ENCODE assay signal across 8 mouse cellular contexts in genomic region chr6:65670981-65671411, GRCm38 (mm10). TPM values are rescaled to one million over a fixed set of nuclear protein-coding genes. Genes with fewer than 3 reads are reported as not detected.
DNase-seq lines count a peak whose midpoint lies in the region; ATAC-seq lines count a peak whose summit lies in the region.

No protein-coding gene starts in this region.

- WGBS in kidney, embryonic 14.5 days, result 1% methylated on average over 20 of the region's 21 CpGs
- 2% methylated on average over 19 of the region's 21 CpGs for WGBS in forebrain, embryonic 16.5 days
- WGBS in limb, embryonic 12.5 days, result 1% methylated on average over 21 of the region's 21 CpGs
- WGBS in neural tube, embryonic 13.5 days, result 2% methylated on average over 20 of the region's 21 CpGs

- ATAC-seq in kidney, embryonic 14.5 days (ENCODE audit: low FRiP score, low TSS enrichment), result peak; percentile 47; the same call in 1 of the 2 replicates
- peak; percentile 24 for ATAC-seq in forebrain, embryonic 16.5 days
- ATAC-seq in limb, embryonic 12.5 days (ENCODE audit: insufficient number of reproducible peaks, insufficient read depth, low FRiP score, low TSS enrichment, low read depth), result peak; percentile 14
- peak; percentile 66 for ATAC-seq in neural tube, embryonic 13.5 days (ENCODE audit: low read depth)

- no peak overlapping the region for H3K9ac ChIP-seq in kidney, embryonic 14.5 days (ENCODE audit: low read depth, low read length)
- H3K9ac ChIP-seq in forebrain, embryonic 16.5 days (replicated peaks; ENCODE audit: low read depth, low read length), result peak overlapping the region; percentile 64; the same call in 1 of the 2 replicates
- peak overlapping the region; percentile 71 for H3K9ac ChIP-seq in limb, embryonic 12.5 days (replicated peaks)
- peak overlapping the region; percentile 81 for H3K9ac ChIP-seq in neural tube, embryonic 13.5 days

- H3K9me3 ChIP-seq in kidney, embryonic 14.5 days (ENCODE audit: control insufficient read depth, low read length), result no peaks in the 10 kb centered on the region
- no peaks in the 10 kb centered on the region for H3K9me3 ChIP-seq in forebrain, embryonic 16.5 days (ENCODE audit: control insufficient read depth, low read length)
- H3K9me3 ChIP-seq in limb, embryonic 12.5 days, result no peaks in the 10 kb centered on the region
- H3K9me3 ChIP-seq in neural tube, embryonic 13.5 days, result no peaks in the 10 kb centered on the region

- H3K27ac ChIP-seq in kidney, embryonic 14.5 days (ENCODE audit: low read depth, low read length), result no peak overlapping the region
- H3K27ac ChIP-seq in forebrain, embryonic 16.5 days (ENCODE audit: low read length), result no peak overlapping the region
- H3K27ac ChIP-seq in limb, embryonic 12.5 days, result peak overlapping the region; percentile 62
- H3K27ac ChIP-seq in neural tube, embryonic 13.5 days (replicated peaks), result peak overlapping the region; percentile 65

- H3K27me3 ChIP-seq in kidney, embryonic 14.5 days (ENCODE audit: control insufficient read depth, insufficient read depth, low read length), result peaks cover 7% of the 10 kb centered on the region
- H3K27me3 ChIP-seq in forebrain, embryonic 16.5 days (replicated peaks; ENCODE audit: control insufficient read depth, insufficient read depth, low read length), result no peaks in the 10 kb centered on the region; the same call in none of the 2 replicates
- peaks cover 15% of the 10 kb centered on the region; the same call in 1 of the 2 replicates for H3K27me3 ChIP-seq in limb, embryonic 12.5 days
- peaks cover 6% of the 10 kb centered on the region; the same call in 1 of the 2 replicates for H3K27me3 ChIP-seq in neural tube, embryonic 13.5 days

- DNase-seq in kidney, adult 9 months, result no peak
- peak; percentile 4 for DNase-seq in adrenal gland, postnatal 25 days
- DNase-seq in layer of hippocampus, adult 8-10 months (ENCODE audit: low spot score in 2 of 2), result no peak
- no peak for DNase-seq in layer of hippocampus, postnatal 25 days (ENCODE audit: extremely low spot score in 1 of 2, low spot score in 1 of 2)

- H3K36me3 ChIP-seq in kidney, embryonic 14.5 days (ENCODE audit: control insufficient read depth, insufficient read depth, low read length), result no peaks in the 10 kb centered on the region
- no peaks in the 10 kb centered on the region for H3K36me3 ChIP-seq in forebrain, embryonic 16.5 days (ENCODE audit: control insufficient read depth, insufficient read depth)
- no peaks in the 10 kb centered on the region for H3K36me3 ChIP-seq in limb, embryonic 12.5 days
- no peaks in the 10 kb centered on the region for H3K36me3 ChIP-seq in neural tube, embryonic 13.5 days

- peak overlapping the region; percentile 90 for H3K4me2 ChIP-seq in kidney, embryonic 14.5 days (replicated peaks; ENCODE audit: low read depth, low read length)
- H3K4me2 ChIP-seq in forebrain, embryonic 16.5 days (ENCODE audit: low read length), result peak overlapping the region; percentile 98
- H3K4me2 ChIP-seq in limb, embryonic 12.5 days, result peak overlapping the region; percentile 90
- peak overlapping the region; percentile 90 for H3K4me2 ChIP-seq in neural tube, embryonic 13.5 days

- H3K4me1 ChIP-seq in kidney, embryonic 14.5 days (ENCODE audit: control insufficient read depth, insufficient read depth, low read length), result peaks cover 5% of the 10 kb centered on the region; the same call in 1 of the 2 replicates
- peaks cover 20% of the 10 kb centered on the region for H3K4me1 ChIP-seq in forebrain, embryonic 16.5 days (replicated peaks; ENCODE audit: control insufficient read depth, insufficient read depth, low read length)
- H3K4me1 ChIP-seq in limb, embryonic 12.5 days (replicated peaks), result peaks cover 17% of the 10 kb centered on the region
- H3K4me1 ChIP-seq in neural tube, embryonic 13.5 days (replicated peaks), result peaks cover 31% of the 10 kb centered on the region

- peak overlapping the region; percentile 44 for H3K4me3 ChIP-seq in kidney, embryonic 14.5 days (ENCODE audit: low read length)
- H3K4me3 ChIP-seq in forebrain, embryonic 16.5 days (replicated peaks; ENCODE audit: low read length), result peak overlapping the region; percentile 63
- H3K4me3 ChIP-seq in limb, embryonic 12.5 days (replicated peaks), result peak overlapping the region; percentile 57
- H3K4me3 ChIP-seq in neural tube, embryonic 13.5 days, result peak overlapping the region; percentile 72

RNA-seq across cellular contexts. Expression of gene Ndnf, which starts 0.4 kb away (rescaled TPM):
- polyA plus RNA-seq in kidney, embryonic 14.5 days (2014; fragmentation: Nextera tagmentation; extraction: Ambion mirVana), result 6.2 and 11.5 TPM in 2 replicates
- total RNA-seq in adrenal gland, postnatal 25 days (2021), result 1.6 and 2.7 TPM in 2 replicates
- polyA plus RNA-seq in forebrain, embryonic 16.5 days (2015; fragmentation: Nextera tagmentation; extraction: Ambion mirVana), result 3.9 and 7.3 TPM in 2 replicates
- polyA plus RNA-seq in limb, embryonic 12.5 days (2016; fragmentation: Nextera tagmentation; extraction: Ambion mirVana), result 7.2 and 7.3 TPM in 2 replicates
- 9.9 and 10.1 TPM in 2 replicates for polyA plus RNA-seq in neural tube, embryonic 13.5 days (2015; fragmentation: Nextera tagmentation; extraction: Ambion mirVana)
- 10 to 100 TPM; 14.5 to 25.4 (median 15.2) TPM for total RNA-seq in layer of hippocampus, adult 8-10 months (2022)
- 10 to 100 TPM; 23.0 to 23.2 TPM for total RNA-seq in layer of hippocampus, postnatal 25 days (2021)

Comparison
In these comparisons a context has a peak if more than half of its experiments do, and no peak if none do; other contexts are left out.
1. ATAC-seq: peak in every context shown above with its lines; median percentile 66 in neural tube, embryonic 13.5 days; 47 in kidney, embryonic 14.5 days; 24 in forebrain, embryonic 16.5 days; 14 in limb, embryonic 12.5 days.
2. H3K27ac ChIP-seq: peak in limb, embryonic 12.5 days (single experiment) and neural tube, embryonic 13.5 days (single experiment); none in kidney, embryonic 14.5 days (single experiment) and forebrain, embryonic 16.5 days (single experiment).
3. Peak in every context shown above with its lines, with median percentiles within 50 percentile points of each other: H3K4me2 ChIP-seq and H3K4me3 ChIP-seq.